Mouse (Mus musculus): ENCODE measurements at regions not wholly inside any gene's neighbourhood (a gene's known extent, or its start where the extent isn't known, plus 50 kb on each side); places are given as distances from the start of the nearest gene placed in this dataset.

DNA sequence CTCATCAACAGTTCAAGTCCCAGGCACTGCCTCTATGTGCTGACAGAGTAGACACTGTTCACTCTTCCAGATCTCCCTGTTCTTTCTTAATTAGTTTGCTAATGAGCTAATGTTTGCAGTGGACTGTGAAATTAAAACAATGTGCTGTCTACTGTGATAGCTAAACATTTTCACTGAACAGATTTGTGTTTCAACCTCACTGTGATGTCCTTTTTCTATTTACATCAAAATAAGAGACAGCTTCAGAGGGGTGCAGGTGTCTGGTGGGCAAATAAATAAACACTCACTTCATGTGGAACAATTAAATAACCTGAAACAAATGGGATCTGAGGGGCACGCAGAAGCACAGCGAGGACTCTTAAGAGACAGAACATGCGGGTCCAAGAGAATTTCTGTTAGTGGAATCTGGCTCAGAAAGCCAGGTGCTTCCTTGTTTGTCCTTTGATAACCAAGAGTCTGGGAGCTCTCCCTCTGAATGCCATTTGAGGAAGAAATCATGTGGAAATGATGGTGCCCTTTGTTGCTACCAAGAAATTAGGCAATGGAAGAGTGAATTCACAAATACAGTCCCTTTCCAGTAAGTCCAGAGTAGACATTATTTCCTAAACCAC, 269.6 kb upstream of the Luzp2 start:
- 76% methylated on average over 3 of the region's 3 CpGs for WGBS
- Histone ChIP-seq H3K79me2 (ENCODE audit: control insufficient read depth, insufficient read depth, low read length) (no peaks in the 10 kb centered on the region), H3K9ac (ENCODE audit: low read depth, low read length) (no peak overlapping the region), H3K4me3 (ENCODE audit: insufficient read depth, low read depth, low read length) (no peak overlapping the region), H3K27me3 (ENCODE audit: control insufficient read depth, insufficient read depth, low read length) (no peaks in the 10 kb centered on the region), H3K27ac (replicated peaks; ENCODE audit: insufficient read depth, low read depth, low read length) (no peak overlapping the region), H3K36me3 (ENCODE audit: control insufficient read depth, insufficient read depth, low read length) (no peaks in the 10 kb centered on the region), H3K4me1 (ENCODE audit: control insufficient read depth, insufficient read depth, low read length) (no peaks in the 10 kb centered on the region)
- no peak for DNase-seq (ENCODE audit: extremely low read depth, low read depth, low spot score)
- TF ChIP-seq POLR2A (IDR thresholded peaks at IDR 0.05; ENCODE audit: extremely low read depth, insufficient read depth, low read length) (no peak), CTCF (IDR thresholded peaks at IDR 0.05; ENCODE audit: low read depth, low read length) (no peak)

DNA sequence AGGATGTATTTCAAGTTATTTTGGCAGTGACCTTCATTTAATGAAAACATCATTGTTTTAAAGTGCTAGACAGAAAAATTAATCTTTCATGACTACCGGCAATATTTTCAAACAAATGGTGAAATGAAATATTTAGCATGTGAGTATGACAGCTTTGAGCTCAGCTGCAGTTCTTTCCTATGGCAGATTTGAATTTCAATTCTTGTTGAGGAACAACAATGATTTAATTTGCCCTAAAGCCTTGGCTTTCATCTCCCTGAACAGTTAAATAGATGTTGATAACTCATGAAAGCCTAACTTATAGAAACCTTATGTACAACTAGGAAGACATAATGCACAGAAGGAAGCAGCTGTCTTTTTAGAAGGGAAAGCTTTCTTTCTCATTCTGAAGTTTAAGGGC, 235.5 kb upstream of the Luzp2 start:
- no peaks in the 10 kb centered on the region for H3K27me3 ChIP-seq (ENCODE audit: control insufficient read depth, insufficient read depth, low read length)
- no peaks in the 10 kb centered on the region for H3K4me1 ChIP-seq (ENCODE audit: control insufficient read depth, insufficient read depth, low read length)
- DNase-seq (ENCODE audit: extremely low read depth, low read depth, low spot score) = no peak
- no peak overlapping the region for H3K27ac ChIP-seq (replicated peaks; ENCODE audit: insufficient read depth, low read depth, low read length)
- H3K79me2 ChIP-seq (ENCODE audit: control insufficient read depth, insufficient read depth, low read length) = no peaks in the 10 kb centered on the region
- H3K36me3 ChIP-seq (ENCODE audit: control insufficient read depth, insufficient read depth, low read length) = no peaks in the 10 kb centered on the region
- no peak for TF ChIP-seq CTCF (IDR thresholded peaks at IDR 0.05; ENCODE audit: low read depth, low read length)
- TF ChIP-seq POLR2A (IDR thresholded peaks at IDR 0.05; ENCODE audit: extremely low read depth, insufficient read depth, low read length) = no peak
- H3K4me3 ChIP-seq (ENCODE audit: insufficient read depth, low read depth, low read length) = no peak overlapping the region
- H3K9ac ChIP-seq (ENCODE audit: low read depth, low read length) = no peak overlapping the region
- 92% methylated on average over 1 of the region's 1 CpGs for WGBS

DNA sequence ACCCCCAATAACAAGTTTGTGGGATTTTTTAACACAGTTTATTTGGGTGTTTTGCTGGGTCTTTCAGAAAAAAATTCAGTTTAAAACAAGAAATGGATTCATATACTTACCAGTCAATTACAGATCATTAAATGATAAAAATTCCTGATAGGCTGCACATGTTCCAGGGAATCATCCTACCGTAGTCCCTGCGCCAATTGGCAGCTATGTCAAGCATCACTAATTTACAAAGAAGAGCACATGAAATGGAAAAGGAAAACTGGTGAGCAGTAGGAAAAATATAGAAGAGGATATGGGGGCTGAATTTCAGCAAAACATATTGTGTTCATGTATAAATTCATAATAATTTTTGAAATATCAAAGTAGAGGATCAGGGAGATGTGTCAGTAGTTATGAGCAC, 212.9 kb upstream of the Luzp2 start:
- H3K79me2 ChIP-seq (ENCODE audit: control insufficient read depth, insufficient read depth, low read length) = no peaks in the 10 kb centered on the region
- TF ChIP-seq CTCF (IDR thresholded peaks at IDR 0.05; ENCODE audit: low read depth, low read length) (no peak), POLR2A (IDR thresholded peaks at IDR 0.05; ENCODE audit: extremely low read depth, insufficient read depth, low read length) (no peak)
- no peak overlapping the region for H3K9ac ChIP-seq (ENCODE audit: low read depth, low read length)
- no peaks in the 10 kb centered on the region for H3K4me1 ChIP-seq (ENCODE audit: control insufficient read depth, insufficient read depth, low read length)
- H3K4me3 ChIP-seq (ENCODE audit: insufficient read depth, low read depth, low read length) = no peak overlapping the region
- 86% methylated on average over 2 of the region's 2 CpGs for WGBS
- DNase-seq (ENCODE audit: extremely low read depth, low read depth, low spot score) = no peak
- H3K36me3 ChIP-seq (ENCODE audit: control insufficient read depth, insufficient read depth, low read length) = no peaks in the 10 kb centered on the region
- no peak overlapping the region for H3K27ac ChIP-seq (replicated peaks; ENCODE audit: insufficient read depth, low read depth, low read length)
- H3K27me3 ChIP-seq (ENCODE audit: control insufficient read depth, insufficient read depth, low read length) = no peaks in the 10 kb centered on the region

DNA sequence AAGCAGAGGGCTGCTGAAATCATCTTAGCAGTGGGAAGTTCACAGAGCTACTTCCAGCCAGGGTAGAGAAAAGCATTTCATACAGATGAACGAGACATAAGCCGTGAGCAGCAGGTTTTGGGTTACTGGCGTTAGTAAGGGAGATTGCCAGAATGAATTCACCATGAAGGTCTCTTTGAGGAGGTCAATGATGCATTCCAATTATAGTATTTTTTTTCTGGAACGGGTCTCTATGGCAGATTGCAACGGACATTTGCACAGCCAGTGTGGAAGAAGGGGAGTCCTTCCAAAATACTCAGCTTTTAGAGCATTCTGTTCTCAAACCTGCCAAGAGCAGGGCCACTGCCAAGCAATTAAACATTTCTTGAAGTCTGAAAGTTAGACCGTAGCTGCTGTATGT, 201.4 kb upstream of the Luzp2 start:
- H3K27me3 ChIP-seq (ENCODE audit: control insufficient read depth, insufficient read depth, low read length) = no peaks in the 10 kb centered on the region
- H3K27ac ChIP-seq (replicated peaks; ENCODE audit: insufficient read depth, low read depth, low read length) = no peak overlapping the region
- H3K36me3 ChIP-seq (ENCODE audit: control insufficient read depth, insufficient read depth, low read length) = no peaks in the 10 kb centered on the region
- WGBS = 80% methylated on average over 6 of the region's 6 CpGs
- TF ChIP-seq POLR2A (IDR thresholded peaks at IDR 0.05; ENCODE audit: extremely low read depth, insufficient read depth, low read length) (no peak), CTCF (IDR thresholded peaks at IDR 0.05; ENCODE audit: low read depth, low read length) (no peak)
- H3K4me3 ChIP-seq (ENCODE audit: insufficient read depth, low read depth, low read length) = no peak overlapping the region
- DNase-seq (ENCODE audit: extremely low read depth, low read depth, low spot score) = no peak
- H3K79me2 ChIP-seq (ENCODE audit: control insufficient read depth, insufficient read depth, low read length) = no peaks in the 10 kb centered on the region
- no peaks in the 10 kb centered on the region for H3K4me1 ChIP-seq (ENCODE audit: control insufficient read depth, insufficient read depth, low read length)
- no peak overlapping the region for H3K9ac ChIP-seq (ENCODE audit: low read depth, low read length)

DNA sequence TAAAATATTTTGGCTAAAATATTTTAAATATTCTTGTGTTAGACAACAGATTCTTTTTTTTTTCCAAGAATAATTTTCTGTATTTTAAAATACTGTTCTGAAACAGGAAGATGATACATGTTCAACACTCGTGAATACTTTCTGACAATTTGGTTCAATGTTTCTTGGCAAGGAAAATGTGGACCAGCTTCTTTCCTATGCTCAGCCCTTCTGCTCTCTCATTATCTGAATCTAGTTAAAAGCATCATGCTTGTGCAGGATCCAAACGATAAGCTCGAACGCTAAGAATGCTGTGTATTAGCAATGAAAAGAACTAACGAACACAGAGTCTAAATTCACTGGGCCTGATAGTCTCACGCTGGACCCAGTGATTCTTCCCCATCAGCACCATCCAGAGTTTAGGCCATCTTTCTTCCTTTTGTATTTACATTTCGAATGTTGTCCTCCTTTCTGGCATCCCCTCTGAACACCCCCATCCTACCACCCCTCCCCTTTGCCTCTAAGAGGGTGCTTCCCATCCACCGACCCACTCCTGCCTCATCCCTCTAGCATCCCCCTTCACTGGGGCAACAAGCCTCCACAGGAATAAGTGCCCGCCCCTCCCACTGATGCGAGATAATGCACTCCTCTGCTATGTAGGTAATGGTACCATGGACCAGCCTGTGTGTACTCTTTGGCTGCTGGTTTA, 200.8 kb upstream of the Luzp2 start:
- H3K27me3 ChIP-seq (ENCODE audit: control insufficient read depth, insufficient read depth, low read length) = no peaks in the 10 kb centered on the region
- no peak for DNase-seq (ENCODE audit: extremely low read depth, low read depth, low spot score)
- no peaks in the 10 kb centered on the region for H3K4me1 ChIP-seq (ENCODE audit: control insufficient read depth, insufficient read depth, low read length)
- H3K4me3 ChIP-seq (ENCODE audit: insufficient read depth, low read depth, low read length) = no peak overlapping the region
- no peaks in the 10 kb centered on the region for H3K79me2 ChIP-seq (ENCODE audit: control insufficient read depth, insufficient read depth, low read length)
- no peak overlapping the region for H3K9ac ChIP-seq (ENCODE audit: low read depth, low read length)
- H3K27ac ChIP-seq (replicated peaks; ENCODE audit: insufficient read depth, low read depth, low read length) = no peak overlapping the region
- H3K36me3 ChIP-seq (ENCODE audit: control insufficient read depth, insufficient read depth, low read length) = no peaks in the 10 kb centered on the region
- WGBS = 79% methylated on average over 10 of the region's 10 CpGs
- TF ChIP-seq POLR2A (IDR thresholded peaks at IDR 0.05; ENCODE audit: extremely low read depth, insufficient read depth, low read length) = no peak
- no peak for TF ChIP-seq CTCF (IDR thresholded peaks at IDR 0.05; ENCODE audit: low read depth, low read length)

DNA sequence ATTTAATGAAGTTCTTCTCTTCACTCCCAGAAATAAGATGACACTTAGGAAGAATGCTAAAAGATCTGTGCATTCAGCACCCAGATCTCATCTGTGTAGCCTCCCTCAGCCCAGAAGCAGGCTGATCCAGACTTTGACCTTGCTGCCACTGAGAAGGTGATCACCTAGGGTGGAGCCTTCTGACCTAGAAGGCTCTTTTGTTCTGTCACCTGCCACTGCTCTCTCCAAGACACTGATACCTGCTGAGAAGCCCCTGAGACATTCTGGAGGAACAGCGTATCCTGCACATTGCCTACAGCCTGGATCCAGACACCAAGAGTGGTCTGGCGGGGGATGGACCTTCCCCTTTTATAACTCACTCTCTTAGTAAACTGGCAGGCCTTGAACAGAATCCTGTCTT, 190.0 kb upstream of the Luzp2 start:
- H3K27ac ChIP-seq (replicated peaks; ENCODE audit: insufficient read depth, low read depth, low read length) = no peak overlapping the region
- TF ChIP-seq POLR2A (IDR thresholded peaks at IDR 0.05; ENCODE audit: extremely low read depth, insufficient read depth, low read length) (no peak), CTCF (IDR thresholded peaks at IDR 0.05; ENCODE audit: low read depth, low read length) (no peak)
- H3K79me2 ChIP-seq (ENCODE audit: control insufficient read depth, insufficient read depth, low read length) = no peaks in the 10 kb centered on the region
- no peak for DNase-seq (ENCODE audit: extremely low read depth, low read depth, low spot score)
- no peak overlapping the region for H3K9ac ChIP-seq (ENCODE audit: low read depth, low read length)
- 89% methylated on average over 2 of the region's 2 CpGs for WGBS
- H3K4me3 ChIP-seq (ENCODE audit: insufficient read depth, low read depth, low read length) = no peak overlapping the region
- no peaks in the 10 kb centered on the region for H3K4me1 ChIP-seq (ENCODE audit: control insufficient read depth, insufficient read depth, low read length)
- H3K27me3 ChIP-seq (ENCODE audit: control insufficient read depth, insufficient read depth, low read length) = no peaks in the 10 kb centered on the region
- no peaks in the 10 kb centered on the region for H3K36me3 ChIP-seq (ENCODE audit: control insufficient read depth, insufficient read depth, low read length)
